Mouse (Mus musculus): ENCODE data around the gene Klhdc7a. TPM values are rescaled to one million over a fixed set of nuclear protein-coding genes. Genes with fewer than 3 reads are reported as not detected.

Gene Klhdc7a
- not detected in 2 replicates for polyA plus RNA-seq (2012; ENCODE audit: insufficient read depth, low replicate concordance)

- H3K4me3 ChIP-seq (replicated peaks), result no peak within 1 kb of the TSS
- H3K9me3 ChIP-seq, result no peaks in the 10 kb centered on the region
Observed at GRCm38 (mm10) chr4:139967922-139968321, at the start of gene Klhdc7a. TSS of gene Klhdc7a (minus strand) at chr4:139968026.

GRCm38 (mm10) chr4:140015916-140016315, 48.1 kb upstream of the Klhdc7a start:
- Histone ChIP-seq H3K4me3 (replicated peaks) (no peak overlapping the region), H3K4me1 (no peaks in the 10 kb centered on the region), H3K36me3 (replicated peaks; ENCODE audit: low read length) (no peaks in the 10 kb centered on the region), H3K9me3 (no peaks in the 10 kb centered on the region), H3K27me3 (replicated peaks) (no peaks in the 10 kb centered on the region)
- no peak for TF ChIP-seq FLI1 (IDR thresholded peaks at IDR 0.05; ENCODE audit: low read length)
- TF ChIP-seq GATA1 (IDR thresholded peaks at IDR 0.05; ENCODE audit: borderline replicate concordance, low read length), result no peak

More at GRCm38 (mm10) chr4:139967922-139968321, at the start of gene Klhdc7a:
- Histone ChIP-seq H3K27me3 (replicated peaks) (peaks cover 6% of the 10 kb centered on the region), H3K4me1 (no peaks in the 10 kb centered on the region), H3K36me3 (replicated peaks; ENCODE audit: low read length) (no peaks in the 10 kb centered on the region)
- TF ChIP-seq GATA1 (IDR thresholded peaks at IDR 0.05; ENCODE audit: borderline replicate concordance, low read length) (no peak), FLI1 (IDR thresholded peaks at IDR 0.05; ENCODE audit: low read length) (no peak)

- Histone ChIP-seq H3K27me3 (replicated peaks) (peaks cover 3% of the 10 kb centered on the region), H3K4me3 (replicated peaks) (no peak overlapping the region), H3K4me1 (no peaks in the 10 kb centered on the region), H3K9me3 (peaks cover 4% of the 10 kb centered on the region; the same call in 1 of the 2 replicates), H3K36me3 (replicated peaks; ENCODE audit: low read length) (no peaks in the 10 kb centered on the region)
- TF ChIP-seq GATA1 (IDR thresholded peaks at IDR 0.05; ENCODE audit: borderline replicate concordance, low read length) (no peak), FLI1 (IDR thresholded peaks at IDR 0.05; ENCODE audit: low read length) (no peak)
Observed at GRCm38 (mm10) chr4:140010728-140011470, 43.1 kb upstream of the Klhdc7a start.

- no peak overlapping the region for H3K4me3 ChIP-seq (replicated peaks)
- peaks cover 52% of the 10 kb centered on the region for H3K27me3 ChIP-seq (replicated peaks)
- peaks cover 5% of the 10 kb centered on the region; the same call in 1 of the 2 replicates for H3K9me3 ChIP-seq
- no peaks in the 10 kb centered on the region for H3K4me1 ChIP-seq
- H3K36me3 ChIP-seq (replicated peaks; ENCODE audit: low read length), result no peaks in the 10 kb centered on the region
- TF ChIP-seq FLI1 (IDR thresholded peaks at IDR 0.05; ENCODE audit: low read length) (no peak), GATA1 (IDR thresholded peaks at IDR 0.05; ENCODE audit: borderline replicate concordance, low read length) (no peak)
Observed at GRCm38 (mm10) chr4:140004932-140005331, 37.1 kb upstream of the Klhdc7a start.

- TF ChIP-seq GATA1 (IDR thresholded peaks at IDR 0.05; ENCODE audit: borderline replicate concordance, low read length), result no peak
- TF ChIP-seq FLI1 (IDR thresholded peaks at IDR 0.05; ENCODE audit: low read length), result no peak
- H3K4me3 ChIP-seq (replicated peaks), result no peak overlapping the region
- no peaks in the 10 kb centered on the region for H3K36me3 ChIP-seq (replicated peaks; ENCODE audit: low read length)
- H3K27me3 ChIP-seq (replicated peaks), result peaks cover 53% of the 10 kb centered on the region
- H3K9me3 ChIP-seq, result 0 out of 2 replicates have a peak, but pooled peaks cover 5% of the 10 kb centered on the region
- H3K4me1 ChIP-seq, result no peaks in the 10 kb centered on the region
Observed at GRCm38 (mm10) chr4:140004170-140004569, 36.3 kb upstream of the Klhdc7a start.

GRCm38 (mm10) chr4:140002069-140002468, 34.2 kb upstream of the Klhdc7a start:
- Histone ChIP-seq H3K4me3 (replicated peaks) (no peak overlapping the region), H3K27me3 (replicated peaks) (peaks cover 53% of the 10 kb centered on the region), H3K4me1 (no peaks in the 10 kb centered on the region), H3K36me3 (replicated peaks; ENCODE audit: low read length) (no peaks in the 10 kb centered on the region), H3K9me3 (peaks cover 17% of the 10 kb centered on the region)
- no peak for TF ChIP-seq FLI1 (IDR thresholded peaks at IDR 0.05; ENCODE audit: low read length)
- TF ChIP-seq GATA1 (IDR thresholded peaks at IDR 0.05; ENCODE audit: borderline replicate concordance, low read length), result no peak

GRCm38 (mm10) chr4:140000911-140001310, 33.1 kb upstream of the Klhdc7a start:
- TF ChIP-seq GATA1 (IDR thresholded peaks at IDR 0.05; ENCODE audit: borderline replicate concordance, low read length) (no peak), FLI1 (IDR thresholded peaks at IDR 0.05; ENCODE audit: low read length) (no peak)
- Histone ChIP-seq H3K36me3 (replicated peaks; ENCODE audit: low read length) (no peaks in the 10 kb centered on the region), H3K4me1 (no peaks in the 10 kb centered on the region), H3K27me3 (replicated peaks) (peaks cover 50% of the 10 kb centered on the region), H3K4me3 (replicated peaks) (no peak overlapping the region), H3K9me3 (peaks cover 21% of the 10 kb centered on the region)

GRCm38 (mm10) chr4:139999033-139999432, 31.2 kb upstream of the Klhdc7a start:
- peaks cover 18% of the 10 kb centered on the region for H3K9me3 ChIP-seq
- TF ChIP-seq GATA1 (IDR thresholded peaks at IDR 0.05; ENCODE audit: borderline replicate concordance, low read length) (no peak), FLI1 (IDR thresholded peaks at IDR 0.05; ENCODE audit: low read length) (no peak)
- no peaks in the 10 kb centered on the region for H3K36me3 ChIP-seq (replicated peaks; ENCODE audit: low read length)
- H3K4me3 ChIP-seq (replicated peaks), result no peak overlapping the region
- peaks cover 36% of the 10 kb centered on the region for H3K27me3 ChIP-seq (replicated peaks)
- no peaks in the 10 kb centered on the region for H3K4me1 ChIP-seq

GRCm38 (mm10) chr4:139995659-139996058, 27.8 kb upstream of the Klhdc7a start:
- TF ChIP-seq GATA1 (IDR thresholded peaks at IDR 0.05; ENCODE audit: borderline replicate concordance, low read length) (no peak), FLI1 (IDR thresholded peaks at IDR 0.05; ENCODE audit: low read length) (no peak)
- H3K9me3 ChIP-seq, result peaks cover 24% of the 10 kb centered on the region
- no peaks in the 10 kb centered on the region for H3K36me3 ChIP-seq (replicated peaks; ENCODE audit: low read length)
- peaks cover 9% of the 10 kb centered on the region for H3K4me1 ChIP-seq
- H3K4me3 ChIP-seq (replicated peaks), result no peak overlapping the region
- peaks cover 8% of the 10 kb centered on the region for H3K27me3 ChIP-seq (replicated peaks)

- Histone ChIP-seq H3K27me3 (replicated peaks) (peaks cover 11% of the 10 kb centered on the region), H3K4me1 (peaks cover 9% of the 10 kb centered on the region), H3K36me3 (replicated peaks; ENCODE audit: low read length) (no peaks in the 10 kb centered on the region), H3K4me3 (replicated peaks) (no peak overlapping the region), H3K9me3 (peaks cover 21% of the 10 kb centered on the region)
- TF ChIP-seq FLI1 (IDR thresholded peaks at IDR 0.05; ENCODE audit: low read length) (no peak), GATA1 (IDR thresholded peaks at IDR 0.05; ENCODE audit: borderline replicate concordance, low read length) (no peak)
Observed at GRCm38 (mm10) chr4:139993111-139993755, 25.4 kb upstream of the Klhdc7a start.
